Mouse (Mus musculus) stomach, embryonic 16.5 days (tissue): ENCODE results near the gene Kcnip1. TPM values are rescaled to one million over a fixed set of nuclear protein-coding genes. Genes with fewer than 3 reads are reported as not detected.

Experiments
- ATAC-seq: fragments of 200-750 bp; cut with Nextera tagmentation; 2 replicates; pipeline ENCODE4 v1.8.0; 2017; ENCODE audit warnings: moderate number of reproducible peaks, moderate TSS enrichment; ENCODE audit not compliant: insufficient read depth, low FRiP score
- H3K27ac ChIP-seq: fragments of 300-500 bp; sonication (generic); 2 replicates; pipeline ENCODE4 v1.5.1; 2014; ENCODE audit warnings: low read length
- H3K27me3 ChIP-seq: fragments of 300-500 bp; sonication (generic); 2 replicates; pipeline ENCODE4 v1.6.1; 2014; ENCODE audit warnings: low read length, control low read depth, mixed read lengths; ENCODE audit not compliant: control insufficient read depth, insufficient read depth
- H3K36me3 ChIP-seq: fragments of 300-500 bp; sonication (generic); 2 replicates; pipeline ENCODE4 v1.6.1; 2014; ENCODE audit warnings: low read length; ENCODE audit not compliant: control insufficient read depth, insufficient read depth
- H3K4me1 ChIP-seq: fragments of 300-500 bp; sonication (generic); 2 replicates; pipeline ENCODE4 v1.6.1; 2014; ENCODE audit warnings: low read length, control low read depth, mixed read lengths; ENCODE audit not compliant: control insufficient read depth, insufficient read depth
- H3K4me2 ChIP-seq: fragments of 300-500 bp; sonication (generic); 2 replicates; pipeline ENCODE4 v1.6.1; 2014; ENCODE audit warnings: low read depth, low read length, mixed read lengths
- H3K4me3 ChIP-seq: fragments of 300-500 bp; sonication (generic); replicated peaks from 2 replicates; pipeline ENCODE4 v1.5.1; 2014; ENCODE audit warnings: mild to moderate bottlenecking, low read length
- H3K9ac ChIP-seq: fragments of 300-500 bp; sonication (generic); 2 replicates; pipeline ENCODE4 v1.6.1; 2014; ENCODE audit warnings: low read length
- H3K9me3 ChIP-seq: fragments of 300-500 bp; sonication (generic); replicated peaks from 2 replicates; pipeline ENCODE4 v1.6.1; 2016; ENCODE audit warnings: low read length, control low read depth; ENCODE audit not compliant: control insufficient read depth
- WGBS: fragments of 180-500 bp; shearing (Covaris S2); extraction: QIAGEN DNeasy Blood & Tissue Kit; methylation state at CpG from one replicate; pipeline ENCODE4 v1.1.7; 2014; 5-methylcytosine and 5-hydroxymethylcytosine counted together
- polyA plus RNA-seq: library from polyadenylated mRNA; unstranded; fragments of >200 nt; fragmentation: Nextera tagmentation; extraction: Ambion mirVana; gene quantifications from 2 replicates; pipeline ENCODE4 v1.2.1, GENCODE M21; 2015

Kcnip1 gene
- polyA plus RNA-seq, 1 experiment from 2014 or later = 10.7 TPM

DNA sequence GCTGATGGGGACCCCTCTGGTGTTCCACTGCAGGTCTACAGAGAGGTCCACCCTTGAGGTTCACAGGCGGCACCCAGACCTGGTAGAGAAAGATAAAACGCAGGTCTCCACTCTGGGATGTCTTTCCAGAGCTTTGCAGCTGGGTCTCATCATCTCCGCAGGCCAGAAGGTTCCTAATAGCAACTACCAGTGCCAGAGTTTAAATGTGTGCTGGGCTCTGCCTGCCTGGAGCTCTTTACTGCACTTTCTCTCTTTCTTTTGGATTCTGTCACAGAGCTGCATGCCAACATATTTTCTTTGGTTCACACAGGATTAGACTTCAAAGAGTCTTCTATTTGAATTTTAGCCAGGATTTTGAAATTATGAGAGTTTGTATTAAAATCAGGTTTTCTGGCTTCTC lies 23.8 kb downstream of the Kcnip1 start:
- Histone ChIP-seq H3K27ac (no peak overlapping the region), H3K27me3 (no peaks in the 10 kb centered on the region), H3K36me3 (no peaks in the 10 kb centered on the region), H3K4me1 (peaks cover 3% of the 10 kb centered on the region; the same call in 1 of the 2 replicates), H3K4me3 (no peak overlapping the region), H3K4me2 (no peak overlapping the region), H3K9me3 (no peaks in the 10 kb centered on the region), H3K9ac (no peak overlapping the region)
- peak; percentile 61; the same call in 1 of the 2 replicates for ATAC-seq
- 43% methylated on average over 3 of the region's 3 CpGs for WGBS

DNA sequence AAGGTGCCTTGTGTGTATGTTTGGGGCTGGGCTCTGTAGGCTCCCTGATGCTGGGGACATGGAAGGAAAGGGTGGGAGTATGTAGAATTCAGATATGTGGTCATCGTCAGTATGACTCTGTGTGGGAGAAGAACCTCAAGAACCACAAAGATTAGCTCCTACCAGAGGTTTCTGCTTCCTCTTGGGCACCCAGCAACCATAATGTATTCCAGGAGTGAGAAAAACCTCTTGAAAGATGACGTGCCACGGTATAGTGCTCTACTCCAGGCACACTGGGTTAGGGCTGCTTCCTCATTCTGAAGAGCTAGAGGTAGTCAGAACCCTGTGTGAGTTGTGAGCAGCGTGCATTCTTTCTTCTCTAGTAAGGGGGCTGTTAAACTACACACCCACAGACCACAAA lies 25.2 kb downstream of the Kcnip1 start:
- Histone ChIP-seq H3K27ac (no peak overlapping the region), H3K4me3 (no peak overlapping the region), H3K36me3 (no peaks in the 10 kb centered on the region), H3K27me3 (no peaks in the 10 kb centered on the region), H3K4me1 (peaks cover 6% of the 10 kb centered on the region; the same call in 1 of the 2 replicates), H3K9ac (no peak overlapping the region), H3K4me2 (no peak overlapping the region), H3K9me3 (no peaks in the 10 kb centered on the region)
- ATAC-seq = no peak
- WGBS = 77% methylated on average over 4 of the region's 4 CpGs

GRCm38 (mm10) chr11:33965380-33965779 lies 27.6 kb downstream of the Kcnip1 start:
- H3K4me2 ChIP-seq = no peak overlapping the region

DNA sequence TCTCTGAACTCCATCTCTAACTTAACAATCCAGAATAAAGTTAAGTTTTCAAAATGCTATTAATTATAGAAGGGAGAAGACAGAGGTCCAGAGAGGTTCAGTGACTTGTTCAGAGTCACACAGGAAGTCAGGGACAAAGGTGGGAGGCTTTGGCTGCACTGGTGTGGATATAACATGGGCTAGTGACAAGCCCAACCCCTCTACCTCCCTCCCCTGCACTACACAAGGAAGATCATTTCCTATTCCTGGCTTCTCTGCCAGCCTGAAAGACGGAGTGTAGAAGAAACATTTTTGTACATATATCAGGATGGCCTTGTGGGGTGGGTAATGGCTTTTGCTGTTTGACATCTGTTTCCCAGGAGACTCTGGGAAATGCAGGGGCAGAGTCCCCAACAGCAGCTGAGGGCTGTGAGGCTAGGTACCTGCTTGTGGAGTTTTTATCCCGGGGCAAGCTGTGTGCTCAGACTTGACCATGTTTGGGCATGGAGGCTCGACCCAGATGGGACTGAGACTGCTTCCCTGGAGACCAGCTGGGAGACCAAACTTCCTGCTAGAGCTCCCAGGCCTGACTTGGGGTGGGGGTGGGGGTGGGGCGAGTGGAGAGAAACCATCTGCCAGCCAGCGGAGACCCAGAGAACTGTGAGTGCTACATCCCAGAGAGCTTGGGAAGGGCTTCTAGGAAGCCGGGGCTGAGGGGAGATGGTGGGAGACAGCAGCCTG lies 30.1 kb downstream of the Kcnip1 start, which contains the start of gene Kcnmb1:
Kcnmb1 (plus strand) TSS at position 326 of the 720 bp plus-strand sequence.
- peak within 1 kb of the TSS; percentile 85 for H3K27ac ChIP-seq
- H3K4me2 ChIP-seq = peak within 1 kb of the TSS; percentile 28; the same call in 1 of the 2 replicates

More at GRCm38 (mm10) chr11:33965380-33965779, 27.6 kb downstream of the Kcnip1 start:
- Histone ChIP-seq H3K4me3 (no peak overlapping the region), H3K9ac (no peak overlapping the region), H3K36me3 (no peaks in the 10 kb centered on the region), H3K27ac (no peak overlapping the region), H3K27me3 (no peaks in the 10 kb centered on the region), H3K4me1 (peaks cover 10% of the 10 kb centered on the region; the same call in 1 of the 2 replicates), H3K9me3 (no peaks in the 10 kb centered on the region)
- 59% methylated on average over 2 of the region's 2 CpGs for WGBS
- no peak for ATAC-seq

GRCm38 (mm10) chr11:33962178-33962577 lies 30.8 kb downstream of the Kcnip1 start:
- H3K27ac ChIP-seq = peak overlapping the region; percentile 85
- WGBS = 37% methylated on average over 7 of the region's 7 CpGs
- no peak for ATAC-seq

More for the DNA sequence above, 30.1 kb downstream of the Kcnip1 start, which contains the start of gene Kcnmb1:
- Histone ChIP-seq H3K4me1 (0 out of 2 replicates have a peak, but pooled peaks cover 7% of the 10 kb centered on the region), H3K36me3 (no peaks in the 10 kb centered on the region), H3K9me3 (no peaks in the 10 kb centered on the region), H3K4me3 (peak within 1 kb of the TSS; percentile 16), H3K27me3 (no peaks in the 10 kb centered on the region), H3K9ac (0 out of 2 replicates have a peak within 1 kb of the TSS, but pooled peaks have one; percentile 3)
- WGBS = 14% methylated on average over 6 of the region's 6 CpGs
- peak; percentile 87 for ATAC-seq

GRCm38 (mm10) chr11:33958713-33959112 lies 34.2 kb downstream of the Kcnip1 start:
- no peak overlapping the region for H3K27ac ChIP-seq
- H3K4me2 ChIP-seq = no peak overlapping the region
- no peak overlapping the region for H3K4me3 ChIP-seq
- no peaks in the 10 kb centered on the region for H3K9me3 ChIP-seq
- 0 out of 2 replicates have a peak, but pooled peaks cover 7% of the 10 kb centered on the region for H3K4me1 ChIP-seq
- H3K36me3 ChIP-seq = no peaks in the 10 kb centered on the region
- no peaks in the 10 kb centered on the region for H3K27me3 ChIP-seq
- H3K9ac ChIP-seq = no peak overlapping the region
- 77% methylated on average over 8 of the region's 8 CpGs for WGBS
- no peak for ATAC-seq

More at GRCm38 (mm10) chr11:33962178-33962577, 30.8 kb downstream of the Kcnip1 start:
- no peaks in the 10 kb centered on the region for H3K27me3 ChIP-seq
- H3K4me2 ChIP-seq = no peak overlapping the region
- H3K9ac ChIP-seq = no peak overlapping the region
- no peaks in the 10 kb centered on the region for H3K9me3 ChIP-seq
- no peaks in the 10 kb centered on the region for H3K36me3 ChIP-seq
- H3K4me3 ChIP-seq = no peak overlapping the region
- H3K4me1 ChIP-seq = 0 out of 2 replicates have a peak, but pooled peaks cover 7% of the 10 kb centered on the region

DNA sequence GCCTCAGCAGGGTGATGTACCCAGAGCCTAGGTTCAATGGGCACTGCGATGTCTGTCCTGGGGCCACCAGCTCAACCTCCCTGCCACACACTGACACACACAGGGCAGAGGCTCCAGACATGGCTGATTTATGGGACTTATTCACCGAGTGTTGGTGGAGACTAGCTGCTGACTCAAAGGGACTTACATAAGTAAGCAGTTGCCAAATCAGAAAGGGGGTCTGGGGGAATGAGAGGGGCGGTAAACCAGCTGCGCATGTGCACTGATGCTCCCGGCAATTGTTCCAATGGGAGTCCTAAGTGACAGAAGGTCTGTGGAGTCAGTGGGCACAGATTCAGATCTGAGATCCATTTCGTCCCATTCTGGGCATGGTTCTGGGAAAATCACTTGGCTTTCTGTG lies 35.4 kb downstream of the Kcnip1 start:
- no peak overlapping the region for H3K4me3 ChIP-seq
- H3K27me3 ChIP-seq = no peaks in the 10 kb centered on the region
- H3K9ac ChIP-seq = no peak overlapping the region
- H3K4me1 ChIP-seq = 0 out of 2 replicates have a peak, but pooled peaks cover 3% of the 10 kb centered on the region
- H3K9me3 ChIP-seq = no peaks in the 10 kb centered on the region
- H3K27ac ChIP-seq = peak overlapping the region; percentile 6; the same call in 1 of the 2 replicates
- no peak for ATAC-seq
- no peak overlapping the region for H3K4me2 ChIP-seq
- 77% methylated on average over 6 of the region's 6 CpGs for WGBS
- no peaks in the 10 kb centered on the region for H3K36me3 ChIP-seq

- no peak for ATAC-seq
- Histone ChIP-seq H3K4me3 (no peak overlapping the region), H3K27ac (peak overlapping the region; percentile 10; the same call in 1 of the 2 replicates), H3K9ac (no peak overlapping the region), H3K4me2 (no peak overlapping the region), H3K36me3 (no peaks in the 10 kb centered on the region), H3K4me1 (no peaks in the 10 kb centered on the region), H3K9me3 (no peaks in the 10 kb centered on the region), H3K27me3 (no peaks in the 10 kb centered on the region)
- 75% methylated on average over 5 of the region's 5 CpGs for WGBS
Measured at GRCm38 (mm10) chr11:33956623-33957022, 36.3 kb downstream of the Kcnip1 start.

DNA sequence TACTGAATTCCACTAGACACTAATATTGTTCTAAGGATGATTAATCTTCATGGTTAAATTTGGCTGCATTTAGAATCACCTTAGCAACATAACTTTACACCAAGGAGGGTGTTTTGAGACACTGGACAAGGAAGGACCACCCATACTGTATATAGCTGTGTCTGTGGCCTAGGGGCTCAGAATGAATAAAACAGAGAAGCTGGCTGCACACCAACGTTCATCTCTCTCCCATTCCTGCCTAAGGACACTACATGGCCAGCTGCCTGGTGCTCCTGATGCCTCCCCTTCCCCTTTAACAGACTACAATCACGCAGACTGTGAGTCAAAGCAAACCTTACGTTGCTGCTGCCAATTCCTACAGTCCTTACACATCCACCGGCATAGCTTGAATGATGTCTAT lies 37.0 kb downstream of the Kcnip1 start:
- Histone ChIP-seq H3K4me2 (no peak overlapping the region), H3K9ac (no peak overlapping the region), H3K27me3 (no peaks in the 10 kb centered on the region), H3K36me3 (no peaks in the 10 kb centered on the region), H3K27ac (no peak overlapping the region), H3K4me3 (no peak overlapping the region), H3K9me3 (no peaks in the 10 kb centered on the region), H3K4me1 (no peaks in the 10 kb centered on the region)
- peak; percentile 50; the same call in 1 of the 2 replicates for ATAC-seq
- WGBS = 56% methylated on average over 4 of the region's 4 CpGs
